Mouse (Mus musculus) induced T-regulatory cell, adult 2 months (primary cell): ENCODE measurements around the gene Cib2.
A peak's percentile ranks its signal among the peaks of the same experiment; 100 is the strongest.

ENCODE experiments used
- DNase-seq: peaks from one replicate; pipeline ENCODE4 v3.0.0-alpha.2; 2012; ENCODE audit warnings: low read depth

Gene Cib2

GRCm38 (mm10) chr9:54544954-54545315, 15.1 kb downstream of the Cib2 start:
- DNase-seq = no peak

DNA sequence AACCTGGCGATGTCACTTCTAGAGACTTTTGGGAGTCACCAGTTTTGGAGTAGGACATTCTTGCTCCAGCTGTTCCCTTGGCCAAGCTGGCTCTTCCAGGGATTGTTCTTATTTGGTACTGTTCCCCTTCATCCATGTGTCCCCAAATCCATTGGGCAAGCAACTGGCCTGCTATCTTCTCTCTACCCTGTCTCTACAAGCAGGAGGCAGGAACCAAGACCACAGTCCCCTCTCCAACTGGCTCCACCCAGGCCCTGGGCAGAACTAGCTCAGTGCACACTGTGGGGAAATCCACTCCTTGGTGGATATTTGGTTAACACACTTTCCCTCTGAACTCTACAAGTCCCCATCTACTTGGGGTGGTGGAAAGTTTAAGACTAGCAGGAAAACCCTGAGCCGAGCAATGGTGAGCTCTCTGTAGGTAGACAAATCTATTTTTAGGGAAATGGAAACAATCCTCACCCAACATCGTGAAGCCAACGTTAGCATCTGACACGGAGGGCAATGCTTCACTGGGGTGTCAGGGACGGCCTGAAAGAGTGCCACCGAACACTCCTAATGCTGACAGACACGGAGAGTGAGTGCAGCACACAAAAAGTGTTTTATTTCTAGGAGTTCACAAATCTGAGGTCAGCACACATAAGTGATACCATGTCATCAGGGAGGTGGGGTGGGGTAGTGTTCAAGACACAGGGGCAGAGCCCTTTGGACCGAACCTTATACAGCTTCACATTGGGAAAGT, 15.6 kb downstream of the Cib2 start:
- no peak for DNase-seq

DNA sequence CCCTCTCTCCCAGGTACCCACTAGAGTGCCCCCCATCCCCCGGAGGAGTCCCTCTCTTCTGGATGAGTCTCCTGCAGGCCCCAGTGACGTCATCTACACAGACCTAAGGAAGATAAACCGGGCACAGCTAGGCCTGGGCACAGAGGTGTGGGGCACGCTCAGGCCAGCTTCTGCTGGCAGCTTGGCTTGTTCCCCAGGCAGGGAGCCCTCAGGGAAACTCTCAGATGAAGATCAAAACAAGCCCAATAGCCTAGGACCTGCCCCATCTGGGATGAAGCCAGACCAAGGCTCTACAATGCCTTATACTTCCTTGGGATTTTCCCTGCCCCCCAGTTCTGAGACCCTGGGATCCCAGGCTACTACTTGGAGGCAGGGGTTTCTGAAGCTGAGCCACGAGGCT, 19.2 kb downstream of the Cib2 start:
- no peak for DNase-seq

DNA sequence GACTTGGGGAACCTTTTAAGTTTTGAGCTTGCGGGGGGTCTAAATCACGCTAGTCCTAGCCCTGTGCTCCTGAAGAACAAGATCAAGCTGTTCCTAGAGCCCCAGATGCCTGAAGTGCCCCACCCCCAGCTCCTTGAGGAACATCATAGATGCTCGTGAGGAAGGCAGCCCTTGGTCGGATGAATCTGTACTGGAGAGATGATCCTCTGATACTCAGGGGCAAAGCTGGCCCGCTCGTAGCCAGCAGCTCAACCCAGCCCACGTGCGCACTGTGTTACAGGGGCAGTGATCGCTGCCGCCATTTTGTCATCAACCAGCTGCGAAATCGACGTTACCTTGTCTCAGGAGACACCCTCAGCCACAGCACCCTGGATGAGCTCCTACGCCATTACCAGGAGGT, 21.3 kb downstream of the Cib2 start, which contains the start of gene Sh2d7:
Gene Sh2d7, plus strand, starts transcription at position 301 of the 400 bp plus-strand sequence.
- DNase-seq = no peak

GRCm38 (mm10) chr9:54538244-54538643, 21.8 kb downstream of the Cib2 start:
- DNase-seq = no peak

- no peak for DNase-seq
Observed at GRCm38 (mm10) chr9:54537480-54537879, 22.5 kb downstream of the Cib2 start.

DNA sequence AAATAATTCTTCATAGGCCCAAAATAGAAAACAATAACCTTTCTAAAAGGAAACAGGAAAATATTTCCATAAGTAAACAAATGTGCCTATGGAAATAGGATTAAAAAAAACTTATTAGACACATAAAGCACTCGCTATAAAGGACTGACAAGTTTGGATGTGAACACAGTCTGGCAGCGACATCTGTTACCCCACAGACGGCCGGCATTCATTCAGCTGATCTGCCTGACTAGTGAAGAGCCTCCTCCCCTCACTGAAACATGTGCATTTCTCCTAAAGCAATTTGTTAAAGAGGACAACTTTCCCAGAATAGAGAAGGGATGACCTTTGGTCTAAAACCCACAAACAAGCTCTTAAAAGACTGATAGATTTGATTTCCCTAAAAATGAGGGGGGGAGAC, 23.0 kb downstream of the Cib2 start:
- DNase-seq = no peak

GRCm38 (mm10) chr9:54536236-54536635, 23.8 kb downstream of the Cib2 start:
- no peak for DNase-seq

- no peak for DNase-seq
Observed at GRCm38 (mm10) chr9:54533975-54534374, 26.0 kb downstream of the Cib2 start.

GRCm38 (mm10) chr9:54532926-54533325, 27.1 kb downstream of the Cib2 start:
- no peak for DNase-seq

- no peak for DNase-seq
Observed at GRCm38 (mm10) chr9:54531421-54531820, 28.6 kb downstream of the Cib2 start.

- DNase-seq = no peak
Observed at GRCm38 (mm10) chr9:54530836-54531235, 29.2 kb downstream of the Cib2 start.

DNA sequence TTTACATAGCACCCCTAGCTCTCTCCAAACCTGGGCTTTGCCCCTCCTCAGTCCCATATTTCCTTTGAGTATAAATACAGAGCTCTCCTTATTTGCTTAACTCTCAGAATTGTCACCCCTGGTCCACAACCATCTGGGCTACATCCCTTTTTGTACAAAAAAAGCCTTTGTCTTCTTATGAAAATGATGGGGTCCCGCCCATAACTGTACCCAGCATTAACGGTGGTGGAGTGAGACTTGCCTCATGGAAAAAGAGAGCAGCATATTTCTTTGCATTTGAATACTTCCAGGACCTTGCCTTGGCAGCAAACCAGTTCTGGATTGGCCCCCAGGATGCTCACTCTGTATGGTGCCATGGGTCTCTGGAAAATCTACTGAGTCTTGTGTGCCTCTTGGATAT, 30.1 kb downstream of the Cib2 start:
- DNase-seq = no peak

DNA sequence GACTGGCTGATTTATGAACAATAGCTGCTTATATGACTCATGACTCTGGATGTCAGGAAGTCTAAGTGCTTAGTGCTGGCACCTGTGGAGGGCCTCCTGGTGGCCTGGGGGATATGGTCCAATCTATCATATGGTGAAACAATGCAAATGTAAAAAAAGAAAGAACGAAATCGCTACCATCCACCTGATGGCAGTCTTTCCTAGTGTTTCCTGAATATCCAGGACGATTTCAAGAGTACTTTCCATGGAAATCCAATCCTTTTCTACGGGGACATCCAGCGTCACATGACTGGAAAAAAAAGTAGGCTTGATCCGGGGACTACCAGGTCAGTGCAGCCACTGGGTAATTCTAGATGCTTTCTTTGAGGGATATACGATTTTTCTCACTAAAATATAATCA, 32.3 kb downstream of the Cib2 start:
- DNase-seq = no peak

GRCm38 (mm10) chr9:54520286-54520685, 39.7 kb downstream of the Cib2 start:
- DNase-seq = no peak

GRCm38 (mm10) chr9:54518921-54519320, 41.1 kb downstream of the Cib2 start:
- DNase-seq = no peak

DNA sequence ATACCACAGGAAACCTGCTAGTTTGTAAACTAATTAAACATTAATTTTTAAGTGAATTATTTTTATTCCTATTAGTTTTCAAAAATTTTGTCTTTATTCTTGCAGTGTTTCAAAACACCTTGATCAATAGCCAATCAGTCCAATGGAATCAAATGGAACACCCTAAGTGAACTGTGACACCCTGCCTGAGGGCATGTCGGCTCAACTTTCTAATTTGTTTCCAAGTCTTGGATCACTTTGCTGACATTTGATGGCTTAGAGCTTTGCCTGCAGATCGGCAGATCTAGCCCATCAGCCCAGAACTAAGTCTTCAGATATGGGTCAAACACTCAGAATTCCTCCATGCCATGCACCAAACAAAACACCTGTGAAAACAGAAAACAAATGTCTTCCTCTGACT, 44.0 kb downstream of the Cib2 start:
- DNase-seq = no peak

GRCm38 (mm10) chr9:54502873-54503272, 57.1 kb downstream of the Cib2 start:
- DNase-seq = peak; percentile 2

DNA sequence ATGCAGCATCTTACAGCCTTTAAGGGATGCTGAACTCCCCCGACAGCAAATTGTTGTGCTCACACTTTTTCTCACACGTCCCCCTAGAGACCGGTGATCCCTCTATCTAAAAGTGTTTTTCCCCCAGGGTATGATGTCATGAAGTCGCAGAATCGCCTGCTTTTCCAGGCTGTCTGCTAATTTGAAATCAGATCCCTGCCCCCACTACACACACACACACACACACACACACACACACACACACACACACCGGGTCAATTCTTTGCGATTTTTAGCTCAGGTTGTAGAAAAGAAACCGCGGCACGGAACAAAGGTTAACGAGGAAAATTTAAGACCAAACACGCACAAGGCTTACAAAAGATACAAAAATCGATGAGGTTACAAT, 57.9 kb downstream of the Cib2 start:
- DNase-seq = no peak

DNA sequence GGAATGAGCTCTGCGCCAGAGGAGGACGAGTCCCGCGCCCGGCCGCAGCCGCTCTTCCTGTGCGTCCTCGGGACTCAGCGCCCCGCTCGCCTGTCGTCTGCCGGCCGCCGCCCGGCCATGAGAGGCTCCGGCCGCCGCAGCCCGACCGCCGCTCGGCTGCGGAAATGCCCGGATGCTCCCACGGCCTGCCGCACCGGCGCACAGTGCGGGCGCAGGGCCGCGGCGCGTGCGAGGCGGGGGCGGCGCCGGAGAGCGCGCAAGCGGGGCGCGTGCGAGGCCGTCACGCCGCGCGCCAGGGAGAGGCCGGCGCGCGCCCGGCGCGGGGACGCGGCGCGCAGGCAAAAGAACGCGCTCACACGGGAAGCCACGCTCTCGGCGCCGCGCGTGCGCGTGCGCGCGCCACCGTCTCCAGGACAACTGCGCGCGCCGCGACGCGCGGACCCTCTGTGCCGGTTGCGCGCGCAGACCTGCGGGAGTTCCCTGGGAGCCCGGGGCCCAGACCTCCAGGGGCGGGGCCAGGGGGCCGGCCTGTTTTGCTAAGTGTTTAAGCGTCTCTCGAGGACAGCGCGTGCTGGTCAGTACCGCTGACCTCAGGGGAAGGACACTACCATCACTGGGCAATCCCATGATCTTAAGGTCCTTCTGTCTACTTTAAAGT, 58.4 kb downstream of the Cib2 start, which contains the start of gene Dmxl2:
Gene Dmxl2, minus strand, starts transcription at position 174 of the 658 bp plus-strand sequence.
- DNase-seq = peak; percentile 68

DNA sequence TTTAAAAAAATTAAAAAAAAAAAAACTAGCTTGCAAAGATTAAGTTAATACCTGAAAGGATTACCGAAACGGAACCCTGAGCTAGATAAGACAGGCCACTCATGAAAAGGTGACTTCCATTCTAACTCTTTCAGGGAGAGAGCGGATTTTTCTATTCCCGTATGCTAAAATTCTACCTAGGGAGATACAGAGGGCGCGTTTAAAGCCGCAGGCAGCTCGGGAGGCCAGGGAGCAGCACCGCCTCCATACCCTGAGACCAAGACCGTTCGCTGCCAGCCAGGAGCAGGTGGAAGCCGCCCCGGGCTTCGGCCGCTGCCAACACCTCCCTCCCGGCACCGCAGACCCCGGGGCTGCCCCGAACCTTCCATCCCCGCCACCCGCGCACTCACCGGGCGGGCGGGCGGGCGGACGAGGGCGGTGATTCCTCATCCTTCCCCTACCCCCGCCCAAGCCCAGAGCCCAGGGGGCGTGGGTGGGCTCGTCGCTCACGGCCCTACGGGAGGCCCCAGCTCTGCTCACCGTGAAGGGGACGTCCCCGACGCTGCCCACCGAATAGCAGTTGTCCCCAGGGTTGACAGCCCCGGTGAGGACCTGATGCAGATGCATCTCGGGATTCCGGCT, 59.1 kb downstream of the Cib2 start:
- DNase-seq = no peak

- no peak for DNase-seq
Observed at GRCm38 (mm10) chr9:54499791-54500190, 60.2 kb downstream of the Cib2 start.

GRCm38 (mm10) chr9:54499291-54499690, 60.7 kb downstream of the Cib2 start:
- DNase-seq = no peak
